Mouse (Mus musculus) midbrain, embryonic 13.5 days (tissue): ENCODE measurements around the gene Cluh. TPM values are rescaled to one million over a fixed set of nuclear protein-coding genes. Genes with fewer than 3 reads are reported as not detected.

Source experiments
- ATAC-seq: fragments of 200-750 bp; cut with Nextera tagmentation; 2 replicates; pipeline ENCODE4 v1.8.0; 2017; ENCODE audit warnings: mild to moderate bottlenecking, moderate TSS enrichment, moderate library complexity
- H3K27ac ChIP-seq: fragments of 300-500 bp; sonication (generic); 2 replicates; pipeline ENCODE4 v1.5.1; 2015; ENCODE audit warnings: inconsistent platforms, mild to moderate bottlenecking, moderate library complexity
- H3K27me3 ChIP-seq: fragments of 300-500 bp; sonication (generic); 2 replicates; pipeline ENCODE4 v1.6.1; 2015; ENCODE audit warnings: mild to moderate bottlenecking, inconsistent platforms
- H3K36me3 ChIP-seq: fragments of 300-500 bp; sonication (generic); 2 replicates; pipeline ENCODE4 v1.6.1; 2015; ENCODE audit warnings: mild to moderate bottlenecking, inconsistent platforms
- H3K4me1 ChIP-seq: fragments of 300-500 bp; sonication (generic); replicated peaks from 2 replicates; pipeline ENCODE4 v1.6.1; 2015; ENCODE audit warnings: inconsistent platforms
- H3K4me2 ChIP-seq: fragments of 300-500 bp; sonication (generic); replicated peaks from 2 replicates; pipeline ENCODE4 v1.6.1; 2015; ENCODE audit warnings: moderate library complexity, mild to moderate bottlenecking, inconsistent platforms
- H3K4me3 ChIP-seq: fragments of 300-500 bp; sonication (generic); replicated peaks from 2 replicates; pipeline ENCODE4 v1.5.1; 2015; ENCODE audit warnings: mild to moderate bottlenecking, inconsistent platforms
- H3K9ac ChIP-seq: fragments of 300-500 bp; sonication (generic); replicated peaks from 2 replicates; pipeline ENCODE4 v1.6.1; 2015; ENCODE audit warnings: mild to moderate bottlenecking, inconsistent platforms
- H3K9me3 ChIP-seq: fragments of 300-500 bp; sonication (generic); 2 replicates; pipeline ENCODE4 v1.6.1; 2016; ENCODE audit warnings: mild to moderate bottlenecking, inconsistent platforms
- WGBS: fragments of 180-500 bp; shearing (Covaris S2); methylation state at CpG from one replicate; pipeline ENCODE4 v1.1.7; 2015; 5-methylcytosine and 5-hydroxymethylcytosine counted together
- polyA plus RNA-seq: library from polyadenylated mRNA; unstranded; fragments of >200 nt; fragmentation: Nextera tagmentation; extraction: Ambion mirVana; gene quantifications from 2 replicates; pipeline ENCODE4 v1.2.1, GENCODE M21; 2015

Gene Cluh
- polyA plus RNA-seq, 1 experiment from 2014 or later: 14.2 TPM

DNA sequence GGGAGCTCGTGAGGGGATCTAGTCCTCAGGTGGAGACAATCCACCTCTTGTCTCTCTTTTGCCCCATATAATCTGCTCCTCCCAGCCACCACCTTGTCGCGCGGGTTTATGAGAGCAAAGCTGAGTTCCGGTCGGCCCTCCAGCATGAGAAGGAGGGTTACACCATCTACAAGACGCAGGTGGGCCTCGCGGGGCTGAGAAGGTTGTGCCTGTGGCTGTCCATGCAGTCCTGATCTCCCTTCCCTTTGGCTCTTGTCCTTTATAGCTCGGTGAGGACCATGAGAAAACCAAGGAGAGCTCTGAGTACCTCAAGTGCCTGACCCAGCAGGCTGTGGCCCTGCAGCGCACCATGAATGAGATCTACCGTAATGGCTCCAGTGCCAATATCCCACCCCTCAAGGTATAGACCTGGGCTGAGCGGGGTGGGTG, 18.3 kb downstream of the Cluh start:
- H3K9me3 ChIP-seq: no peaks in the 10 kb centered on the region
- no peaks in the 10 kb centered on the region for H3K4me1 ChIP-seq
- ATAC-seq: no peak
- H3K4me2 ChIP-seq: no peak overlapping the region
- no peak overlapping the region for H3K27ac ChIP-seq
- no peak overlapping the region for H3K9ac ChIP-seq
- H3K4me3 ChIP-seq: no peak overlapping the region
- peaks cover 70% of the 10 kb centered on the region for H3K36me3 ChIP-seq
- no peaks in the 10 kb centered on the region for H3K27me3 ChIP-seq
- 93% methylated on average over 13 of the region's 13 CpGs for WGBS

DNA sequence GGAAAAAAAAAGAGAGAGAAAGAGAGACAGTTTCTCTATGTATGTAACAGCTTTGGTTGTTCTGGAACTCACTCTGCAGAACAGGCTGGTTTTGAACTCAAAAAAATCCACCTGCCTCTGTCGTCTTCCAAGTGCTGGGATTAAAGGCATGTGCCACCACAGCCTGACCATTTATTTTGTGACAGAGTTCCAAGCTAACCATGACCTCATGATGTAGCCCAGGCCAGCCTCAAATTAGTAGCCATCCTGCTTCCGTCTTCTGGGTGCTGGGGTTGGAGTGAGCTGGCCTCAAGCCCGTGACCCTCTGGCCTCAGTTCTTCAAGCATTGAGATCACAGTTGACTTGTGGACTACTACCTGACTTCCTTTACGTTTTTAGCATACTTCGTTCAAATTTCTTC, 19.2 kb downstream of the Cluh start:
- ATAC-seq: no peak
- 96% methylated on average over 5 of the region's 5 CpGs for WGBS
- Histone ChIP-seq H3K9ac (no peak overlapping the region), H3K27me3 (no peaks in the 10 kb centered on the region), H3K27ac (no peak overlapping the region), H3K4me2 (no peak overlapping the region), H3K4me3 (no peak overlapping the region), H3K9me3 (no peaks in the 10 kb centered on the region), H3K36me3 (peaks cover 68% of the 10 kb centered on the region), H3K4me1 (no peaks in the 10 kb centered on the region)

DNA sequence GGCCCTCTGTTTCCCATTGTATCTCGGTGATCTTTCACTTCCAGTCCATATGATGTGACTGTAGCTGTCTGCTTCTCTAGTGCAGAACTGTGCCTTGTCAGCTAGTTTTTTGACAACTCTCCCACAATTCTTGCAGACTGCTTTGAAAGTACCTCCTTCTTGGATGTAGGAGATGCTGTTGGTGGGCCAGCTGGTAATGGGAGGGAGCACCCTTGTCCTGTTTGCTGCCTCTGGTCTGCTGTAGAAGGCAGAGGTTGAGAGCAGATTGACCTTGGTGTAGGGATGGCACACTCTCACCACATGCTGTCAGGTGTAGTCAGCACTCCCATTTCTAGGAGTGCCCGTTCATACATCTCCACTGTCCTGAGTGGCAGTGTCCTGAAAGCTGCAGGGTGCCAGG, 19.7 kb downstream of the Cluh start:
- Histone ChIP-seq H3K36me3 (peaks cover 66% of the 10 kb centered on the region), H3K9ac (no peak overlapping the region)
- 93% methylated on average over 2 of the region's 2 CpGs for WGBS

DNA sequence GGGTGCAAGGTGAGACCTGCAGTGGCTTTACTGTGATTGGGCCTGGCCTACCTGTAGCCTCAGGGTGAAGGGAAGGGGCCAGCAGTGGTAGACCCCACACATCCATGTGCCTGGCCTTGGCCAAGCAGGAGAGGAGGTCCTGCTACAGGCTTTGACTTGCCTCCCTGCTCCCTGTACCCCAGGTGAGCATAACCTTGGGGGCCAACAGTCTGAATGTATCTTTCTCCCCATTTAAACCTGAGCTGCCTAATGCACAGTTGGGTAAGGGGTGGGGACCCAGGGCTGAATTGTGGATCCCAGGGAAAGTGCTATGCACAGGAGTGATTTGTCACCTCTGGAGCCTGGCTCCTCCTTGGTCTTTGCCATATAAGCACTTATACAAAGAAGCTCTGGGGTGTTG, 20.9 kb downstream of the Cluh start:
- Histone ChIP-seq H3K27ac (no peak overlapping the region), H3K9me3 (no peaks in the 10 kb centered on the region), H3K36me3 (peaks cover 64% of the 10 kb centered on the region), H3K4me2 (no peak overlapping the region), H3K27me3 (no peaks in the 10 kb centered on the region), H3K4me1 (no peaks in the 10 kb centered on the region), H3K9ac (no peak overlapping the region), H3K4me3 (no peak overlapping the region)
- ATAC-seq: peak; percentile 22; the same call in 1 of the 2 replicates

More for the DNA sequence above, 19.7 kb downstream of the Cluh start:
- Histone ChIP-seq H3K27ac (no peak overlapping the region), H3K9me3 (no peaks in the 10 kb centered on the region), H3K4me1 (no peaks in the 10 kb centered on the region), H3K4me2 (no peak overlapping the region), H3K4me3 (no peak overlapping the region), H3K27me3 (no peaks in the 10 kb centered on the region)
- ATAC-seq: no peak

DNA sequence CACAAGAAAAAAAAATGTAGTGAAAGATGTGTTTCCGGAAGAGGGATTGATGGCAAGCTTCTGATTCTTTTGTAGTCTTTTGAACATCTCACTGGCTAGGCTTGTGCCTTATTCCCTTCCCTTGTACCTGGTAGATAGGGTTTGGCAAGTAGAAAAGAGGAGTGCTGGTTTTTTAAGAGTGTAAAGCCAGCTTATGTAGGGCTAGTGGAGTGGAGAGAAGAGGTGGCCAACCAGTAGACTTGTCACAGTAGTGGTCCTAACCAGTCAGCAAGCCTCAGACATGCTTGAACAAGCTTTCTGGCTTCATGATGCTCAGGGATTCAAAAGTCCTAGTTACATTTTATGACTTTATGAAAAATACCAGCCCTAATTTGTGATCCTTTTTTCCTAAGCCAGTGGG, 21.7 kb downstream of the Cluh start:
- H3K9me3 ChIP-seq: no peaks in the 10 kb centered on the region
- no peaks in the 10 kb centered on the region for H3K4me1 ChIP-seq
- H3K4me3 ChIP-seq: no peak overlapping the region
- 92% methylated on average over 1 of the region's 1 CpGs for WGBS
- no peak for ATAC-seq
- peaks cover 58% of the 10 kb centered on the region for H3K36me3 ChIP-seq
- H3K4me2 ChIP-seq: no peak overlapping the region
- no peak overlapping the region for H3K27ac ChIP-seq
- no peaks in the 10 kb centered on the region for H3K27me3 ChIP-seq
- H3K9ac ChIP-seq: no peak overlapping the region

DNA sequence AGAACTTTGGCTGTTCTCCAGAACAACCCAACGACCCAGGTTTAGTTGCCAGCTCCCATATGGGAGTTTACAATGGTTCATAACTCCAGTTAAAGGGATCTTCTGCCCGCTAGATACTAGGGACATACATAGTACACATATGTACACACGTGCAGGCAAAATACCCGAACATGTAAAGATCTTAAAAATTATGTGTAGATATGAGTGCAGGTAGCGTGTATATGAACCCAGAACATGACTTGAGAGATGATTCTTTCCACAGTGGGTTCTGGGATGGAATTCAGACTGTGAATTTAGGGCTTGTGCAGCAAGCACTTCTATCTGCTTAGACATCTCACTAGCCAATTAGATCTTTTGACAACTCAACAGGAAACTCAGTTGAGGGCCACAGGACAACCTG, 22.5 kb downstream of the Cluh start:
- H3K9ac ChIP-seq: no peak overlapping the region

DNA sequence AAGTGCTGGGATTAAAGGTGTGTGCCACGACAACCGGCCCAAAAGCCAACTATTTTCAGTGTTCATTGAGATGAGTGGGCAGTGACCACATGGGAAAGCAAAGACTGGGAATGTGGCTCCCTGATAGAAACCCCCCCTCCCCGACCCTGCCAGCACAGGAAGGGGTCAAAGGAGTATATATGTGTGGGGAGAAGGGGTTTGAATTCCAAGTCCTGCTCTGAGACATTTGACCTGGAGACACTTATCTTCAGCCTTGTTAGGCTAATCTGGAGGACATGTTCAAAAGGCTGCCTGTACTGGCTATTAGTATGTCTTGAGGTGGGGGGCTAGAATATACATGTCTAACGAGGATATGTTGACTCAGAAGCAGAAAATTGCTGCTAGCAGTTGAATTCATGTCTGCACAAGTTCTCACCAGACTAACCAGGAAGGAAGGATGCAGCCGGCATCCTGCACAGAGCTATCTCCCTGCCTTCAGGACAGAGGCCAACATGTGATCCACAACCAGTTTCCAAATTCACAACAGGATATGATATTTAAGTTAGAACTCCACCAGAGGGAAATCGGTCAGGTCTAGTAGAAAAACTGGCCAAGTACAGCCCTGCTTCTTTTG, 23.7 kb downstream of the Cluh start:
- Histone ChIP-seq H3K27me3 (no peaks in the 10 kb centered on the region), H3K9me3 (no peaks in the 10 kb centered on the region), H3K27ac (no peak overlapping the region), H3K4me3 (no peak overlapping the region), H3K9ac (no peak overlapping the region), H3K4me1 (no peaks in the 10 kb centered on the region), H3K4me2 (no peak overlapping the region), H3K36me3 (peaks cover 53% of the 10 kb centered on the region)
- ATAC-seq: no peak
- 91% methylated on average over 6 of the region's 6 CpGs for WGBS

More for the DNA sequence above, 22.5 kb downstream of the Cluh start:
- no peaks in the 10 kb centered on the region for H3K9me3 ChIP-seq
- ATAC-seq: no peak
- peaks cover 53% of the 10 kb centered on the region for H3K36me3 ChIP-seq
- no peaks in the 10 kb centered on the region for H3K4me1 ChIP-seq
- no peak overlapping the region for H3K4me3 ChIP-seq
- no peak overlapping the region for H3K4me2 ChIP-seq
- H3K27ac ChIP-seq: 0 out of 2 replicates have a peak overlapping the region, but pooled peaks have one; percentile 30
- WGBS: 95% methylated on average over 5 of the region's 5 CpGs
- no peaks in the 10 kb centered on the region for H3K27me3 ChIP-seq

DNA sequence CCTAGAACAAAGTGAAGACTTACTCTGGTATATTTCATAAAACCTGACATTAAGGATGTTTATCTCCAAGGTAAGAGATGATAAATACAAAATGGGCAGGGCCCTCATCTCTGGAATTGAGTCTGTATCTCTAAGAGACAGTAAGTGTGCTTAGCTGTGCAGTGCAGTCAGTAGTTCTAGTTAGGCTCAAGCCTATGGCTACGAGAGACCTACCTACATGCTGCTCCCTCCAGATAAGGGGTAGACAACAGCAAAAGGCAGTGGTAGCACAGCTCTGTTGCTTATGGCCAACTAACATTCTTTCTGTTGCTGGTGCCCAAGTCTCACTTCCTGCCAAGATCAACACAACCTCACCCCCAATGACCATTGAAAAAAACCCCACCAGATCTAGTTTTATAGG, 24.3 kb downstream of the Cluh start:
- Histone ChIP-seq H3K27me3 (no peaks in the 10 kb centered on the region), H3K27ac (no peak overlapping the region), H3K9me3 (no peaks in the 10 kb centered on the region), H3K4me2 (no peak overlapping the region), H3K9ac (no peak overlapping the region), H3K36me3 (peaks cover 54% of the 10 kb centered on the region), H3K4me1 (no peaks in the 10 kb centered on the region), H3K4me3 (no peak overlapping the region)
- WGBS: 86% methylated on average over 1 of the region's 1 CpGs
- no peak for ATAC-seq

DNA sequence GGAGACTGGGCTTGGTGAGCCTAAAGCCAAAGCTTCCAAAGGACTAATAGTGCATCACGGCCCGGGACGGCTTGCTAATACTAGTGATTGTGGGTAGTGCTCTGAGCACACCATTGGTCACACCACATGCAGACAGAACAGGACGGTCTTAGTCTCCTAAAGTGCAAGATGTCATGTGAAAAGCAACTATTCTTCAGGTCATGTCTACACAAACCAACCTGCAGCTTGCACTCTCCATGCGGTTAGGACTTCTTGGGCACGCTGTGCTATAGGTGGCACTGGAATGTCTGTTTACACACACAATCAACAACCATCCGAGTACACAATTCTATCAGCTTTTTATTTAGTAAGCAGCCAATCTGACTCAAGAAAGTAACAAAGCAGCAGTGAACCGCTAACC, 25.4 kb downstream of the Cluh start:
- Histone ChIP-seq H3K4me3 (no peak overlapping the region), H3K9me3 (no peaks in the 10 kb centered on the region), H3K27me3 (no peaks in the 10 kb centered on the region), H3K9ac (no peak overlapping the region), H3K4me2 (no peak overlapping the region), H3K27ac (no peak overlapping the region), H3K36me3 (peaks cover 54% of the 10 kb centered on the region), H3K4me1 (no peaks in the 10 kb centered on the region)
- no peak for ATAC-seq
- WGBS: 96% methylated on average over 8 of the region's 8 CpGs

DNA sequence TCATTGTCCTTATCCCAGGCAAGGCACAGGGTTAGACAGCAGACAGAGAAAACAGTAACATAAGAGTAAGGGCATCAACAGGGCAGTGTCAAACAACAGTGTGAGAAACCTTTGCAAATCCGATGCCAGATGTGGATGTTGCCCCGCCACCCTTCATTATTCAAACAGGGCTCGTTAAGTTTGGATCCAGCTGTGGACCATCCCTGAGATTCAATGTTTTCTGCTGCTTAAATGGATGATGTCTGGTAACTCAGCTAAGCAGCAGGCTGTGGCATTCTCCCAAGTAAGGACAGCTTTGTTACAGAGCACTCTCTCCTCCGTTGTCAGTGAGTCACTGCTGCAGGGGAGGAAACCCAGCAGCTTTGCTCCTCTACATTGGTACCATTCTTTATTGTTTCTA, 25.9 kb downstream of the Cluh start:
- Histone ChIP-seq H3K4me3 (no peak overlapping the region), H3K4me1 (no peaks in the 10 kb centered on the region), H3K27ac (no peak overlapping the region), H3K36me3 (peaks cover 58% of the 10 kb centered on the region), H3K9me3 (no peaks in the 10 kb centered on the region), H3K27me3 (no peaks in the 10 kb centered on the region), H3K9ac (no peak overlapping the region), H3K4me2 (no peak overlapping the region)
- ATAC-seq: no peak
- 83% methylated on average over 4 of the region's 4 CpGs for WGBS

DNA sequence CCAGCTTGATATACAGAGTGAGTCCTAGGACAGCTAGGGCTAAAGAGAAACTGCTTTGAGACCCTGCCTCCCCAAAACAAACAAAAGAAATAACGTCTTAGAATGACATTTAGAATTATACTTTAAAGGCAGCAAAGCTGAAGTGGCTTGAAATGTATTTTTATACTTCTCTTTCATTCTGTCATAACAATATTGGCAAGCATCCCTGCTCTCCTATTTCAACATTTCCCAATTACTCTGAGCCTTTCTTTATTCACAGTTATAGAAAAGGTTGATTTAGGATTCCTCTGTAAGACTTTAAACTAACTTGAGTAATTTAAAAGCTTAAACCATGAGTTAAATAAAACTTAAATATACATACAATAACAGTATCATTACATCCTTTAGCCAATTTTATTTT, 42.9 kb downstream of the Cluh start:
- ATAC-seq: no peak
- Histone ChIP-seq H3K9ac (no peak overlapping the region), H3K4me2 (no peak overlapping the region), H3K4me3 (no peak overlapping the region), H3K27me3 (no peaks in the 10 kb centered on the region), H3K27ac (no peak overlapping the region), H3K9me3 (no peaks in the 10 kb centered on the region), H3K36me3 (peaks cover 34% of the 10 kb centered on the region), H3K4me1 (no peaks in the 10 kb centered on the region)
- 70% methylated on average over 1 of the region's 1 CpGs for WGBS

DNA sequence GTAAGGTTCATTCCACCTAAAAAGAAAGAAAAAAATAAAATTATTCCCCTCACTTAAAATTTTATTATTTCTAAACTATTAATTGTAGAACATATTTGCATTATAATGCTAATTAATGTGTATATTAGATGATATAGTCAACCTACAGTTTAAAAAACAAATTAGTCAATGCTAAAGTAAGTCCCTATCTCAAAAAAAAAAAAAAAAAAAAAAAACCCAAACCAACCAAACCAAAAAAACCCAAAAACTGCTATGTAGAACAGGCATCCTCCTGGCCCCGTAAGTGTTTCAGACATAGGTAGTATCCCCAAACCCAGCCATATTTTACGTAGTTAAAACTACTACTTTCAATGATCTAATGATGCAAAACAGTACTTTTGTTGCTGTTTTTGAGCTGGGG, 50.2 kb downstream of the Cluh start:
- 99% methylated on average over 2 of the region's 2 CpGs for WGBS
- no peak for ATAC-seq
- no peak overlapping the region for H3K4me2 ChIP-seq
- no peak overlapping the region for H3K4me3 ChIP-seq
- H3K4me1 ChIP-seq: no peaks in the 10 kb centered on the region
- peaks cover 30% of the 10 kb centered on the region for H3K36me3 ChIP-seq
- H3K9ac ChIP-seq: no peak overlapping the region
- no peaks in the 10 kb centered on the region for H3K9me3 ChIP-seq
- H3K27ac ChIP-seq: no peak overlapping the region
- no peaks in the 10 kb centered on the region for H3K27me3 ChIP-seq

DNA sequence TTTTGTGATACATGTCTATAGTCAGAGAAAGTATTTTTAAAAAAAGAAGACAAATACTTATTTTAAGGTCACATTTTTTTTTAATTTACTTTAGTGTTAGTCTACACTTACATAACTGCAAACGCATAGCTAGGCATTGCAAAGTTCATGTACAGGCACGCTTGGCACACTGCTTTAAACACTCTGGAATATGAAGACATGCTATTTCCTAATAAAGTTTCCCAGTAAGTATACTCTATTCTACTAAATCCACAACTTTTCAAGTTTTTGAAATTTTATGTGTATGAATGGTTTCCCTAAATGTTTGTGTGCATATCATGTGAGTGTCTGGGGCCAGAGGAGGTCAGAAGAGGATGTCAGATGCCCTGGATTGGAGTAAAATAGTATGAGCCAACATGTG, 54.8 kb downstream of the Cluh start:
- Histone ChIP-seq H3K27ac (no peak overlapping the region), H3K36me3 (no peaks in the 10 kb centered on the region; the same call in 1 of the 2 replicates), H3K4me2 (no peak overlapping the region), H3K4me1 (no peaks in the 10 kb centered on the region), H3K9ac (no peak overlapping the region), H3K4me3 (no peak overlapping the region), H3K27me3 (no peaks in the 10 kb centered on the region), H3K9me3 (no peaks in the 10 kb centered on the region)
- 94% methylated on average over 2 of the region's 2 CpGs for WGBS
- ATAC-seq: no peak
